Mouse (Mus musculus): ENCODE results near the gene Tnnt2. TPM values are rescaled to one million over a fixed set of nuclear protein-coding genes. Genes with fewer than 3 reads are reported as not detected.

Tnnt2 gene
- polyA plus RNA-seq, 1 experiment from 2014 or later = 0.34 TPM

DNA sequence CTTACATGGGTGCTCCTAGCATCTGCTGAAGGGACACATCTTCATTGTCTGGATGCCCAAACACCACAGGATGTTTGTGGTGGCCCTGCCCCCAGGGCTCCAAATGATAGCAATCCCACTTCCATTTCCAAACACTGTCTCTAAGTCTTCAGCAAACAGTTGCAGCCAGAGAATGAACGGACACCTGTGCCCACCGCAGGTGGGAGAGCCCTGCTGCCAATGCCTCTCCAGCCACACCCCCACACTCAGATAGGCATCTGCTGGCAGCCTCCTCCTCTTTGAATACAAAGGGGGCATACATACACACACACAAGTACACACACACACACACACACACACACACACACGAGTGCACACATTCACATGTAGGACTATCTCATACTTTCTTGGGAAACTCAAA lies 57.2 kb downstream of the Tnnt2 start:
- no peaks in the 10 kb centered on the region for H3K4me1 ChIP-seq (ENCODE audit: control insufficient read depth, insufficient read depth, low read length)
- ATAC-seq (ENCODE audit: low FRiP score, low TSS enrichment) (no peak), DNase-seq (no peak)
- no peaks in the 10 kb centered on the region for H3K9me3 ChIP-seq (ENCODE audit: control insufficient read depth, low read length)
- H3K4me2 ChIP-seq (ENCODE audit: low read length) = no peak overlapping the region
- no peak overlapping the region for H3K4me3 ChIP-seq (replicated peaks; ENCODE audit: low read depth, low read length)
- no peak overlapping the region for H3K27ac ChIP-seq (replicated peaks; ENCODE audit: low read depth, low read length)
- WGBS = 91% methylated on average over 3 of the region's 3 CpGs
- no peaks in the 10 kb centered on the region for H3K27me3 ChIP-seq (ENCODE audit: control insufficient read depth, insufficient read depth, low read length)
- H3K9ac ChIP-seq (replicated peaks; ENCODE audit: low read length) = no peak overlapping the region
- H3K36me3 ChIP-seq (ENCODE audit: control insufficient read depth, insufficient read depth, low read length) = no peaks in the 10 kb centered on the region

- Histone ChIP-seq H3K36me3 (ENCODE audit: control insufficient read depth, insufficient read depth, low read length) (no peaks in the 10 kb centered on the region), H3K9me3 (ENCODE audit: control insufficient read depth, low read length) (no peaks in the 10 kb centered on the region), H3K4me3 (replicated peaks; ENCODE audit: low read depth, low read length) (no peak overlapping the region), H3K9ac (replicated peaks; ENCODE audit: low read length) (no peak overlapping the region), H3K4me2 (ENCODE audit: low read length) (no peak overlapping the region), H3K27ac (replicated peaks; ENCODE audit: low read depth, low read length) (no peak overlapping the region), H3K4me1 (ENCODE audit: control insufficient read depth, insufficient read depth, low read length) (no peaks in the 10 kb centered on the region), H3K27me3 (ENCODE audit: control insufficient read depth, insufficient read depth, low read length) (no peaks in the 10 kb centered on the region)
- WGBS = 88% methylated on average over 4 of the region's 4 CpGs
- DNase-seq (no peak), ATAC-seq (ENCODE audit: low FRiP score, low TSS enrichment) (no peak)
Measured at GRCm38 (mm10) chr1:135895367-135895766, 59.2 kb downstream of the Tnnt2 start.

GRCm38 (mm10) chr1:135899295-135899694 lies 63.1 kb downstream of the Tnnt2 start:
- H3K27me3 ChIP-seq (ENCODE audit: control insufficient read depth, insufficient read depth, low read length) = no peaks in the 10 kb centered on the region
- H3K9ac ChIP-seq (replicated peaks; ENCODE audit: low read length) = no peak overlapping the region
- H3K4me2 ChIP-seq (ENCODE audit: low read length) = no peak overlapping the region
- 91% methylated on average over 6 of the region's 6 CpGs for WGBS
- no peak overlapping the region for H3K27ac ChIP-seq (replicated peaks; ENCODE audit: low read depth, low read length)
- no peak for DNase-seq
- no peaks in the 10 kb centered on the region for H3K4me1 ChIP-seq (ENCODE audit: control insufficient read depth, insufficient read depth, low read length)
- H3K4me3 ChIP-seq (replicated peaks; ENCODE audit: low read depth, low read length) = no peak overlapping the region
- H3K36me3 ChIP-seq (ENCODE audit: control insufficient read depth, insufficient read depth, low read length) = no peaks in the 10 kb centered on the region
- ATAC-seq (ENCODE audit: low FRiP score, low TSS enrichment) = no peak
- H3K9me3 ChIP-seq (ENCODE audit: control insufficient read depth, low read length) = no peaks in the 10 kb centered on the region

- no peaks in the 10 kb centered on the region for H3K36me3 ChIP-seq (ENCODE audit: control insufficient read depth, insufficient read depth, low read length)
- H3K4me2 ChIP-seq (ENCODE audit: low read length) = no peak overlapping the region
- 70% methylated on average over 7 of the region's 7 CpGs for WGBS
Measured at GRCm38 (mm10) chr1:135899991-135900515, 63.9 kb downstream of the Tnnt2 start.

More at GRCm38 (mm10) chr1:135899991-135900515, 63.9 kb downstream of the Tnnt2 start:
- Histone ChIP-seq H3K4me3 (replicated peaks; ENCODE audit: low read depth, low read length) (no peak overlapping the region), H3K27ac (replicated peaks; ENCODE audit: low read depth, low read length) (no peak overlapping the region), H3K9ac (replicated peaks; ENCODE audit: low read length) (no peak overlapping the region), H3K9me3 (ENCODE audit: control insufficient read depth, low read length) (no peaks in the 10 kb centered on the region), H3K27me3 (ENCODE audit: control insufficient read depth, insufficient read depth, low read length) (no peaks in the 10 kb centered on the region), H3K4me1 (ENCODE audit: control insufficient read depth, insufficient read depth, low read length) (no peaks in the 10 kb centered on the region)
- ATAC-seq (ENCODE audit: low FRiP score, low TSS enrichment) (no peak), DNase-seq (no peak)

Other genes with a start within 250 kb of the Tnnt2 start
- gene Nav1, start 229.1 kb upstream of the Tnnt2 start, polyA plus RNA-seq (2014; fragmentation: Nextera tagmentation; extraction: Ambion mirVana) = 48.2 and 56.3 TPM in 2 replicates
- 13.2 and 16.1 TPM in 2 replicates for gene Csrp1, start 116.3 kb upstream of the Tnnt2 start, polyA plus RNA-seq (2014; fragmentation: Nextera tagmentation; extraction: Ambion mirVana)
- gene Phlda3, start 70.2 kb upstream of the Tnnt2 start, polyA plus RNA-seq (2014; fragmentation: Nextera tagmentation; extraction: Ambion mirVana) = 20.7 and 25.1 TPM in 2 replicates
- gene Tnni1, start 56.9 kb upstream of the Tnnt2 start, polyA plus RNA-seq (2014; fragmentation: Nextera tagmentation; extraction: Ambion mirVana) = 0.43 TPM in 1 of 2 replicates, not detected in the other
- 0.58 and 1.0 TPM in 2 replicates for gene Lad1, start 17.8 kb upstream of the Tnnt2 start, polyA plus RNA-seq (2014; fragmentation: Nextera tagmentation; extraction: Ambion mirVana)
- 0.04 TPM in 1 of 2 replicates, not detected in the other for gene Pkp1, start 82.9 kb downstream of the Tnnt2 start, polyA plus RNA-seq (2014; fragmentation: Nextera tagmentation; extraction: Ambion mirVana)
- not detected in 2 replicates for gene Igfn1, start 170.0 kb downstream of the Tnnt2 start, polyA plus RNA-seq (2014; fragmentation: Nextera tagmentation; extraction: Ambion mirVana)
- 90.4 and 140 TPM in 2 replicates for gene Tmem9, start 171.8 kb downstream of the Tnnt2 start, polyA plus RNA-seq (2014; fragmentation: Nextera tagmentation; extraction: Ambion mirVana)
- not detected in 2 replicates for gene Ascl5, start 214.4 kb downstream of the Tnnt2 start, polyA plus RNA-seq (2014; fragmentation: Nextera tagmentation; extraction: Ambion mirVana)
- not detected in 2 replicates for gene Cacna1s, start 216.4 kb downstream of the Tnnt2 start, polyA plus RNA-seq (2014; fragmentation: Nextera tagmentation; extraction: Ambion mirVana)